Mouse (Mus musculus) liver (tissue): ENCODE measurements around the gene Ncan.
"Not testable (repeated sequence)": the region's sequence is repeated elsewhere in the genome, so short reads cannot be mapped to it uniquely, and the experiment has no call there.

Experiments
- DNase-seq: peaks from one replicate; pipeline ENCODE4 v3.0.0-alpha.2; 2020; ENCODE audit warnings: mixed read lengths

Ncan gene

DNA sequence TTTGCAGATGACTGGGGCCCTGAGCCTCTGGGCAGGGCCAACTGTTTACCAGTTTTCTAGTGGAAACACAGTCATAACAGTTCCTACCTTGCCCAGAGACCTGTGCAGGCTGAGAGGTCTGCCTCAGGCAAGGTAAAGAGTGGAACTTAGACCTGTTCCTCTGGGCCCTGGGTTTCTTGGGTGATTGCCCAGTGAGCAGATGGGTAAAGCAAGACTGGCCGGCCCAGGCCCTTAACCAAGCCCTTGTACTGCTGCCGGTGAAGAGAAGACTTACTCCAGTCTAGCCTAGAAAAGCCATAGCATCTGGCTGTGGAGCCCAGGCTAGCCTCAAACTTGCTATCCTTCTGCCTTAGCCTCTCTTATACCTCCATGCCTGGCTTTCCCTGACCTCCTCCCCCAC lies 38.7 kb downstream of the Ncan start:
- DNase-seq: no peak

DNA sequence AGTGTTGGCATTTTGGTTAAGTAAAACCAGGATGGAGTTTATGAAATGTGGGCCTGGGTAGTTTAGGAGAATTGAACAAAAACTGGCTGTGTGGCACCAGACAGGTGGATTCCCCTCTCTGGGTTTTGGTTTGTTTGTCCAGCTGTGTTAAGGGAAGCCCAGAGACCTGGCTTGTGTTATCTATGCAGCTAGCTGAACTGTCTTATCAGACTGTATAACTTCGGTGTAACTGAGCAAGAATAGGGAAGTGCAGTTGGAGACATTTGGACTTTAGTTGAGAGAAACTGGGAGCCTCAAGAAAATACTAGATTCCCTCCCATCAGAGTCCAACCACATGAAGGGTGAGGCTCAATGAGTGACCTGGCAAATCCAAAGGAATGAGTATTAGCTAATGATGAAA lies 47.0 kb downstream of the Ncan start:
- DNase-seq: no peak

DNA sequence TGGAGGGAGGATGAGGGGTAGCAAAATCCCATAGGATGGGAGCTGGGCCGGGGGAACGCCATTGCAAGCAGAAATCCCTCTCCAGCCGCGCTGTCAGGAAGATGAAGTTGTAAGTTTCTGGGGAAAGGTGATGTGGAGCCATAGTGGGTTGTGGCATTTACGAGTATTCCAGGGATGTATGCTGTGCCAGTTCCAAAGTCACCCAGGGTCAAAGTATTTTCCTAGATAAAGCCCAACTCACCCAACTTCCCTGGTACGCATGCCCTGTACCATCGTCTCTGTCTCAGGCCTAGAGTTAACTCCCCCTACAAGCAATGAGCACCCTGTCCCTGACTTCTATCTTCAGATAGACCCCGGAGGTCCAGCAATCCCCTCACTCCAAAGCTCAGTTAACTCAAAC lies 47.6 kb downstream of the Ncan start:
- DNase-seq: no peak

DNA sequence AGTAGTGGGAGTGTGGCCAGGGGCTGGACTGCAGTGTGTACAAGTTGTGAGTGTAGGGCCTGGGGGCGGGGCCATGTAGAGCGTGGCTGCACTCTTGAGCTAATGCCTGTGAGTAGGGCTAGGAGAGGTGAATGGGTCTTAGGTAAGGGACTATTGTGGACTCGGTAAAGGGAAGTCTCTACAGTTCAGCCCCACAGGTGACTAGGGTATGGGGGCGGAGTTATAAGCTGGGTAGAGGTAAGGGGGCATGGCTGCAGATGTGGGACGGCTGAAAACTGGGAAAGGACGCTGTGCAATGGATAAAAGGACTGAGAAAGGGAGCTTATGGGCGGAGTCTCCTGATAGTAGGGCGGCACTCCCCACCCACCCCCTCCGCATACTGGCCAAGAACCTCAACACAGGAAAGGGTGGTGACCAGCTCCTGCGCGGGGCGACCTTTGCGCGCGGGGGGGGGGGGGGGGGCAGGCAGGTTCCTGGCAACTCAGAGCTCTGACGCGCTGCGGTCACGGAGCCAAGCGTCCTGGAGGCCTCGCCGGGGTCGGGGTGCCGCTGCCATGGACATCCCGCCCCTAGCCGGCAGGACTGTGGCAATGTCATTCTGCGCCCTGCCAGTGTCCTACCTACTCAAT lies 48.1 kb downstream of the Ncan start, which contains the start of gene Tm6sf2:
Gene Tm6sf2 (plus strand): TSS at position 484 of the 629 bp plus-strand sequence.
- peak; percentile 61 for DNase-seq

GRCm38 (mm10) chr8:70071836-70072440 lies 48.7 kb downstream of the Ncan start:
- no peak for DNase-seq

GRCm38 (mm10) chr8:70057721-70058120 lies 63.0 kb downstream of the Ncan start:
- DNase-seq: no peak

DNA sequence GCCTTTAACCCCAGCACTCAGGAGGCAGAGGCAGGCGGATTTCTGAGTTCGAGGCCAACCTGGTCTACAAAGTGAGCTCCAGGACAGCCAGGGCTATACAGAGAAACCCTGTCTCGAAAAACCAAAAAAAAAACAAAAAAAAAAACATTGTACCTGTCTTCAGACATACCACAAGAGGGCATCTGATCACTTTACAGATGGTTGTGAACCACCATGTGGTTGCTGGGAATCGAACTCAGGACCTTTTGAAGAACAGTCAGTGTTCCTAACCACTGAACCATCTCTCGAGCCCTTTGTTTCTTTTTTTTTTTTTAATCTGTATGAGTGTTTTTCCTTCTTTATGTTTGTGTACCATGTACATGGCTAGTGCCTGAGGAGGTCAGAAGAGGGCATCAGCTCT lies 70.2 kb downstream of the Ncan start:
- not testable (repeated sequence) for DNase-seq

GRCm38 (mm10) chr8:70049662-70050061 lies 71.0 kb downstream of the Ncan start:
- no peak for DNase-seq

DNA sequence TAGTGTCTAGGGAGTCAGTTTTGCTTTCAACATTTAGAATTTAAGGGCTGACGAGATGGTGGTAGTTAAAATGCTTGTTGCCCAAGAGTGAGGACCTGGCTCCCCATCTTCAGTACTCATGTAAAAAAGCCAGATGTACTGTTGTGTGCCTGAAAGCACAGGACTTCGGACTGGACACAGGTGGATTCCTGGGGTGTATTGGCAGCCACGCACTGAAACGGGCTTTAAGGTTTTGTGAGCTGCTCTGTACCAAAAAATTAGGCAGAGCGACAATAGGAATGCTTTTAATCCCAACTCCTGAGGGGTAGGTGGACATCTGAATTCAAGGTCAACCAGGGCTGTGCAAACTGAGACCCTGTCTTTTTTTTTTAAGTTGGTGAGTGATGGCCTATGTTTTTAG lies 76.7 kb downstream of the Ncan start:
- no peak for DNase-seq
